Mouse (Mus musculus): Measurements from ENCODE around the gene Gda.

Gene Gda

GRCm38 (mm10) chr19:21473345-21473744, at the start of gene Gda:
Gda (minus strand) TSS chr19:21473445.
- in situ Hi-C loops (cut with MboI; ENCODE audit: unreplicated experiment in 2 of 2): loop anchor here (5.0 to 10.0 kb wide), 2 partner anchors 99 to 101 kb away; no protein-coding TSS in a partner anchor

GRCm38 (mm10) chr19:21520280-21520679, 47.0 kb upstream of the Gda start:
- in situ Hi-C loops (cut with MboI; ENCODE audit: unreplicated experiment in 2 of 2): loop anchor here in 1 of 2 experiments (25.0 kb wide), 1 partner anchor 708 kb away; no protein-coding TSS in a partner anchor

GRCm38 (mm10) chr19:21510116-21510515, 36.9 kb upstream of the Gda start:
- in situ Hi-C loops (cut with MboI; ENCODE audit: unreplicated experiment in 2 of 2): loop anchor here (5.0 to 25.0 kb wide), 2 partner anchors 138 to 698 kb away; no protein-coding TSS in a partner anchor

- in situ Hi-C loops (cut with MboI; ENCODE audit: unreplicated experiment in 2 of 2): loop anchor here in 1 of 2 experiments (25.0 kb wide), 1 partner anchor 695 kb away; no protein-coding TSS in a partner anchor
Measured at GRCm38 (mm10) chr19:21507561-21508232, 34.5 kb upstream of the Gda start.

- in situ Hi-C loops (cut with MboI; ENCODE audit: unreplicated experiment in 2 of 2): loop anchor here in 1 of 2 experiments (25.0 kb wide), 1 partner anchor 695 kb away; no protein-coding TSS in a partner anchor
Measured at GRCm38 (mm10) chr19:21507133-21507532, 33.9 kb upstream of the Gda start.

GRCm38 (mm10) chr19:21504716-21505115, 31.5 kb upstream of the Gda start:
- in situ Hi-C loops (cut with MboI; ENCODE audit: unreplicated experiment in 2 of 2): loop anchor here in 1 of 2 experiments (25.0 kb wide), 1 partner anchor 692 kb away; no protein-coding TSS in a partner anchor

- in situ Hi-C loops (cut with MboI; ENCODE audit: unreplicated experiment in 2 of 2): loop anchor here (25.0 kb wide), 1 partner anchor 462 kb away; no protein-coding TSS in a partner anchor
Measured at GRCm38 (mm10) chr19:21499394-21499983, 26.2 kb upstream of the Gda start.

- in situ Hi-C loops (cut with MboI; ENCODE audit: unreplicated experiment in 2 of 2): loop anchor here (25.0 kb wide), 1 partner anchor 459 kb away; no protein-coding TSS in a partner anchor
Measured at GRCm38 (mm10) chr19:21495817-21496216, 22.6 kb upstream of the Gda start.

- in situ Hi-C loops (cut with MboI; ENCODE audit: unreplicated experiment in 2 of 2): loop anchor here (25.0 kb wide), 1 partner anchor 457 kb away; no protein-coding TSS in a partner anchor
Measured at GRCm38 (mm10) chr19:21493807-21494521, 20.7 kb upstream of the Gda start.

- in situ Hi-C loops (cut with MboI; ENCODE audit: unreplicated experiment in 2 of 2): loop anchor here (25.0 kb wide), 1 partner anchor 454 kb away; no protein-coding TSS in a partner anchor
Measured at GRCm38 (mm10) chr19:21491391-21491790, 18.1 kb upstream of the Gda start.

- in situ Hi-C loops (cut with MboI; ENCODE audit: unreplicated experiment in 2 of 2): loop anchor here (25.0 kb wide), 1 partner anchor 450 kb away; no protein-coding TSS in a partner anchor
Measured at GRCm38 (mm10) chr19:21487124-21487944, 14.1 kb upstream of the Gda start.

GRCm38 (mm10) chr19:21482096-21482495, 8.9 kb upstream of the Gda start:
- in situ Hi-C loops (cut with MboI; ENCODE audit: unreplicated experiment in 2 of 2): loop anchor here (25.0 kb wide), 1 partner anchor 445 kb away; no protein-coding TSS in a partner anchor

- in situ Hi-C loops (cut with MboI; ENCODE audit: unreplicated experiment in 2 of 2): loop anchor here (25.0 kb wide), 1 partner anchor 444 kb away; no protein-coding TSS in a partner anchor
Measured at GRCm38 (mm10) chr19:21481031-21481430, 7.8 kb upstream of the Gda start.

GRCm38 (mm10) chr19:21480053-21480419, 6.8 kb upstream of the Gda start:
- in situ Hi-C loops (cut with MboI; ENCODE audit: unreplicated experiment in 2 of 2): loop anchor here (25.0 kb wide), 1 partner anchor 443 kb away; no protein-coding TSS in a partner anchor

GRCm38 (mm10) chr19:21479183-21480052, 6.2 kb upstream of the Gda start:
- in situ Hi-C loops (cut with MboI; ENCODE audit: unreplicated experiment in 2 of 2): loop anchor here (10.0 to 25.0 kb wide), 2 partner anchors 105 to 442 kb away; no protein-coding TSS in a partner anchor

GRCm38 (mm10) chr19:21478538-21478937, 5.3 kb upstream of the Gda start:
- in situ Hi-C loops (cut with MboI; ENCODE audit: unreplicated experiment in 2 of 2): loop anchor here (10.0 to 25.0 kb wide), 2 partner anchors 104 to 441 kb away; no protein-coding TSS in a partner anchor

GRCm38 (mm10) chr19:21477780-21478179, 4.5 kb upstream of the Gda start:
- in situ Hi-C loops (cut with MboI; ENCODE audit: unreplicated experiment in 2 of 2): loop anchor here (10.0 to 25.0 kb wide), 2 partner anchors 103 to 440 kb away; no protein-coding TSS in a partner anchor

GRCm38 (mm10) chr19:21476782-21477181, 3.5 kb upstream of the Gda start:
- in situ Hi-C loops (cut with MboI; ENCODE audit: unreplicated experiment in 2 of 2): loop anchor here (10.0 to 25.0 kb wide), 2 partner anchors 102 to 439 kb away; no protein-coding TSS in a partner anchor
